Mouse (Mus musculus) embryonic facial prominence, embryonic 11.5 days (tissue): ENCODE results near the gene Tesk2. TPM values are rescaled to one million over a fixed set of nuclear protein-coding genes. Genes with fewer than 3 reads are reported as not detected.
A peak's percentile ranks its signal among the peaks of the same experiment; 100 is the strongest.
"Not testable (repeated sequence)": the region's sequence is repeated elsewhere in the genome, so short reads cannot be mapped to it uniquely, and the experiment has no call there.

Source experiments
- ATAC-seq: fragments of 200-750 bp; cut with Nextera tagmentation; replicated peaks from 2 replicates; pipeline ENCODE4 v1.8.0; 2017; ENCODE audit warnings: low read depth; ENCODE audit not compliant: insufficient number of reproducible peaks, low FRiP score, low TSS enrichment
- DNase-seq: peaks from one replicate; pipeline ENCODE4 v3.0.0-alpha.2; 2015; ENCODE audit warnings: low spot score
- H3K27ac ChIP-seq: fragments of 300-500 bp; sonication (generic); replicated peaks from 2 replicates; pipeline ENCODE4 v1.5.1; 2014; ENCODE audit warnings: mild to moderate bottlenecking, low read depth, low read length, control low read depth
- H3K27me3 ChIP-seq: fragments of 300-500 bp; sonication (generic); 2 replicates; pipeline ENCODE4 v1.6.1; 2014; ENCODE audit warnings: mild to moderate bottlenecking, low read length, moderate library complexity, mixed read lengths; ENCODE audit not compliant: control insufficient read depth, insufficient read depth
- H3K36me3 ChIP-seq: fragments of 300-500 bp; sonication (generic); replicated peaks from 2 replicates; pipeline ENCODE4 v1.6.1; 2014; ENCODE audit warnings: low read depth, mild to moderate bottlenecking, low read length, moderate library complexity, mixed read lengths; ENCODE audit not compliant: control insufficient read depth, insufficient read depth
- H3K4me1 ChIP-seq: fragments of 300-500 bp; sonication (generic); 2 replicates; pipeline ENCODE4 v1.6.1; 2014; ENCODE audit warnings: low read length, mixed read lengths; ENCODE audit not compliant: control insufficient read depth, insufficient read depth
- H3K4me2 ChIP-seq: fragments of 300-500 bp; sonication (generic); 2 replicates; pipeline ENCODE4 v1.6.1; 2014; ENCODE audit warnings: low read depth, mild to moderate bottlenecking, control low read depth, low read length, moderate library complexity
- H3K4me3 ChIP-seq: fragments of 300-500 bp; sonication (generic); 2 replicates; pipeline ENCODE4 v1.5.1; 2014; ENCODE audit warnings: low read depth, low read length, control low read depth
- H3K9ac ChIP-seq: fragments of 300-500 bp; sonication (generic); replicated peaks from 2 replicates; pipeline ENCODE4 v1.6.1; 2014; ENCODE audit warnings: mild to moderate bottlenecking, control low read depth, low read length
- H3K9me3 ChIP-seq: fragments of 300-500 bp; sonication (generic); replicated peaks from 2 replicates; pipeline ENCODE4 v1.6.1; 2016; ENCODE audit warnings: mild to moderate bottlenecking, low read length, inconsistent platforms, mixed read lengths; ENCODE audit not compliant: control insufficient read depth
- WGBS: fragments of 180-500 bp; shearing (Covaris S2); extraction: QIAGEN DNeasy Blood & Tissue Kit; methylation state at CpG from one replicate; pipeline ENCODE4 v1.1.7; 2014; 5-methylcytosine and 5-hydroxymethylcytosine counted together
- polyA plus RNA-seq: library from polyadenylated mRNA; unstranded; fragments of >200 nt; fragmentation: Nextera tagmentation; extraction: Ambion mirVana; gene quantifications from 2 replicates; pipeline ENCODE4 v1.2.1, GENCODE M21; 2014

Gene Tesk2
- 10.5 and 12.9 TPM in 2 replicates for polyA plus RNA-seq

- DNase-seq, result peak; percentile 99
- no peaks in the 10 kb centered on the region for H3K36me3 ChIP-seq
- WGBS, result under 1% methylated on average over 32 of the region's 34 CpGs
- peak within 1 kb of the TSS; percentile 88 for H3K4me2 ChIP-seq
- H3K27me3 ChIP-seq, result no peaks in the 10 kb centered on the region
- 0 out of 2 replicates have a peak within 1 kb of the TSS, but pooled peaks have one; percentile 65 for H3K27ac ChIP-seq
- H3K9ac ChIP-seq, result peak within 1 kb of the TSS; percentile 86
- no peaks in the 10 kb centered on the region for H3K9me3 ChIP-seq
- H3K4me1 ChIP-seq, result no peaks in the 10 kb centered on the region
- peak within 1 kb of the TSS; percentile 85 for H3K4me3 ChIP-seq
- peak; percentile 94 for ATAC-seq
Measured at GRCm38 (mm10) chr4:116720343-116721097, at the start of gene Tesk2. Tesk2 (plus strand) TSS chr4:116720948.

DNA sequence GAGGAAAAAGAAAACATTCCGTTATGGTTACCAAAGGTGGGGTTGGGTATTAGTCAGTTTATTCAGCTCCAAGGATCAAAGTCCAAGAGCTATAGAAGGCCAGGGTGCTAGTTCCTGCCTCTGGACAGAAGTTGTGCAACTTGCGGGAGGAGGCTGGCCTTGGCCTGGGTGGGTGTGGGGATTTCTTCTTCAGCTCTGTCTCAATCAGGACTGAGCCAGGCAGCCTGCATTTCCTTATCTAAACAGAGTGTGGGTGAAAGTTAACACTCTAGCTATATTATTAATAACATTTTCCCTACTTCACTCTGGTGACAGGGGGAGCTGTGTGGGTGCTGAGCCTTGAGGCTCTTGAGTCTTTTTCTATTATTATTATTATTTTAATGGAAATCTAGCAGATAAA, 48.0 kb upstream of the Tesk2 start:
- Histone ChIP-seq H3K27ac (no peak overlapping the region), H3K36me3 (no peaks in the 10 kb centered on the region), H3K4me3 (no peak overlapping the region), H3K9me3 (no peaks in the 10 kb centered on the region), H3K27me3 (no peaks in the 10 kb centered on the region), H3K9ac (no peak overlapping the region), H3K4me1 (no peaks in the 10 kb centered on the region), H3K4me2 (no peak overlapping the region)
- DNase-seq, result no peak
- no peak for ATAC-seq
- WGBS, result 79% methylated on average over 2 of the region's 2 CpGs

DNA sequence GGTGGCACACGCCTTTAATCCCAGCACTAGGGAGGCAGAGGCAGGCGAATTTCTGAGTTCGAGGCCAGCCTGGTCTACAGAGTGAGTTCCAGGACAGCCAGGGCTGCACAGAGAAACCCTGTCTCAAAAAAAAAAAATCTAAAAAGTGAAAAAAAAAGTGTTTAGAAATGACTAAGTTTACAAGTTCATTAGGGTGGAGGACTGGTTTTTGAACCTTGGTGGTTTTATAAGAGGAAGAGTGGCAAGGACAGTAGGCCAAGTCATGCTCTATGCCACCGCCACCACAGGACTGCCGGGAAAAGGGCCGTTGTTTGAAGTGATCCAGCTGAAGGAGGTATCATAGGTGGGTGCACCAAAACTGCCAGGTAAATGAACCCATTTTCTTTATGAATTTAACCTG, 46.0 kb upstream of the Tesk2 start:
- not testable (repeated sequence) for ATAC-seq, H3K9ac ChIP-seq, H3K9me3 ChIP-seq, H3K27ac ChIP-seq, H3K4me3 ChIP-seq, H3K36me3 ChIP-seq, H3K27me3 ChIP-seq, H3K4me2 ChIP-seq, H3K4me1 ChIP-seq, DNase-seq
- 89% methylated on average over 6 of the region's 6 CpGs for WGBS

DNA sequence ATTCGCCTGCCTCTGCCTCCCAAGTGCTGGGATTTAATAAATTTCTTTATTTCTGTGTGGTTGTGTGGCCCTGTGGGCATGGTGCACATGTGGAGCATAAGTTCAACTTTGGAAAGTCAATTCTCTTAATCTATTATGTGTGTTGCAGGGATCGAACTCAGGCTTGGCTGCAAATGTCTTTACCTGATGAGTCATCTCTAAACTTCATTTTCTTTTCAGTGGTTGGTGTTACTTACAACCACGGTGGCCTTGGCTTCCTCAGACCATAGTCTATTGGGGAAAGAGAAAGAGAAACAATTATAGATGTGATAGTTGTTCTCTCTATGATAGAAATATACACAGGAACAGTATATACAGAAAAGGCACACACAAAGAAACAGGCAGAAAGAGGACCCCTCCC, 44.7 kb upstream of the Tesk2 start:
- Histone ChIP-seq H3K36me3 (no peaks in the 10 kb centered on the region), H3K27me3 (no peaks in the 10 kb centered on the region), H3K27ac (no peak overlapping the region), H3K4me1 (no peaks in the 10 kb centered on the region), H3K4me3 (no peak overlapping the region), H3K9me3 (no peaks in the 10 kb centered on the region), H3K4me2 (no peak overlapping the region), H3K9ac (no peak overlapping the region)
- DNase-seq, result no peak
- WGBS, result 87% methylated on average over 3 of the region's 3 CpGs
- ATAC-seq, result no peak

DNA sequence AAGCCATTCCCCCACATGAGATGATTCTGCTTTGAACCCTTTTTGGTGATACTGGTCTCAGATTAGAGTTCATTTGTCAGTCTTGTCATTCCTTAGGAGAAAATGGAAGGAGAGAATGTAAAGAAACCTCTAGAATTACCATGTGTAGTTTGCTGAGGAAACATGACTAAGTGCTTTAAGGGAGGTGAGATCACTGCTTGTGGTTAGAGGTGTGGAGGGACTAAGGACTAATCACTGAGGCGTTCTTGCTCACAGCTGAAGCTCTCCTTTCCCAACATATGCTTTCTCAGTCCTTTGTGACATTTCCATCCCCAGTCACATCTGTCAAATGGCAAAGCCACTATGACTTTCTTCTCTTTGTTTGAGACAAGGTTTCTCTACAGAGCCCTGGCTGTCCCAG, 42.9 kb upstream of the Tesk2 start:
- Histone ChIP-seq H3K4me2 (no peak overlapping the region), H3K27ac (no peak overlapping the region), H3K9me3 (no peaks in the 10 kb centered on the region), H3K4me1 (no peaks in the 10 kb centered on the region), H3K36me3 (no peaks in the 10 kb centered on the region), H3K9ac (no peak overlapping the region), H3K27me3 (no peaks in the 10 kb centered on the region), H3K4me3 (no peak overlapping the region)
- no peak for DNase-seq
- no peak for ATAC-seq
- WGBS, result 85% methylated on average over 1 of the region's 1 CpGs

- Histone ChIP-seq H3K36me3 (no peaks in the 10 kb centered on the region), H3K4me3 (no peak overlapping the region), H3K27ac (no peak overlapping the region), H3K27me3 (no peaks in the 10 kb centered on the region), H3K4me2 (no peak overlapping the region), H3K4me1 (no peaks in the 10 kb centered on the region), H3K9me3 (no peaks in the 10 kb centered on the region), H3K9ac (no peak overlapping the region)
- ATAC-seq, result no peak
- DNase-seq, result no peak
- 71% methylated on average over 5 of the region's 5 CpGs for WGBS
Measured at GRCm38 (mm10) chr4:116679141-116679540, 41.6 kb upstream of the Tesk2 start.

- DNase-seq, H3K27me3 ChIP-seq, H3K4me3 ChIP-seq: not testable (repeated sequence)
Measured at GRCm38 (mm10) chr4:116680521-116680920, 40.2 kb upstream of the Tesk2 start.

DNA sequence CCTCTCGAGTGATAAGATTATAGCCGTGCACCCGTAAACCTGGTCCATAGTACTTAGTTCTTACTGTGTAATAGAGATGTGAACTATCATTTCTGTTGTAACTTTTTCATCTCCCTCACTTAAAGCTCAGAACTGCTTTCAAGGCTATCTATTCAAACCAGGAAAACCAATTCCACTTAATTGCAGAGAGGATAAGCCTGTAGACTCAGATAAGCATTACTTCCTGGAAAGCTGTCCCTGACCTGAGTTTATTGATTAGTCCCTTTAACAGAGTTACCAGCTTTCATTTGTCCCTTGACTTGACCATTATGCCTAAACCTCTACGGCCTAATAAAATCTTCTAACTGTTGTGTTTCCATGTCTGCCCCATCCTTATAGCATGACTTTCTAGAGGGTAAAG, 36.8 kb upstream of the Tesk2 start:
- ATAC-seq (no peak), DNase-seq (no peak)
- no peaks in the 10 kb centered on the region for H3K4me1 ChIP-seq
- no peak overlapping the region for H3K4me3 ChIP-seq
- H3K9me3 ChIP-seq, result no peaks in the 10 kb centered on the region
- H3K9ac ChIP-seq, result no peak overlapping the region
- H3K27ac ChIP-seq, result no peak overlapping the region
- H3K36me3 ChIP-seq, result peaks cover 1% of the 10 kb centered on the region; the same call in 1 of the 2 replicates
- H3K4me2 ChIP-seq, result no peak overlapping the region
- WGBS, result 92% methylated on average over 4 of the region's 4 CpGs
- no peaks in the 10 kb centered on the region for H3K27me3 ChIP-seq

More at GRCm38 (mm10) chr4:116680521-116680920, 40.2 kb upstream of the Tesk2 start:
- not testable (repeated sequence) for H3K9ac ChIP-seq, H3K27ac ChIP-seq, H3K9me3 ChIP-seq, H3K36me3 ChIP-seq, H3K4me2 ChIP-seq, H3K4me1 ChIP-seq, ATAC-seq
- 90% methylated on average over 4 of the region's 4 CpGs for WGBS
